Mouse (Mus musculus) thymus, adult 2 months (tissue): ENCODE results near the gene Cobl.

Experiments used
- CTCF ChIP-seq: fragments of 200-500 bp; IDR thresholded peaks from 2 replicates; pipeline ENCODE4 v1.5.1; 2012; ENCODE audit warnings: mild to moderate bottlenecking, control low read depth, low read length, moderate library complexity, borderline replicate concordance; ENCODE audit not compliant: control insufficient read depth, poor library complexity, insufficient read depth; ENCODE audit errors: extremely low read depth
- POLR2A ChIP-seq: fragments of 200-500 bp; IDR thresholded peaks from 2 replicates; pipeline ENCODE4 v1.6.1; 2012; ENCODE audit warnings: mild to moderate bottlenecking, low read length, control low read depth, moderate library complexity; ENCODE audit not compliant: control insufficient read depth, poor library complexity, insufficient read depth; ENCODE audit errors: extremely low read depth

GRCm38 (mm10) chr11:12467836-12468235, 3.1 kb upstream of the Cobl start:
- no peak for TF ChIP-seq POLR2A
- no peak for TF ChIP-seq CTCF
